Mouse (Mus musculus): ENCODE measurements around the gene Pdcd4.
A peak's percentile ranks its signal among the peaks of the same experiment; 100 is the strongest.
"Not testable (repeated sequence)": the region's sequence is repeated elsewhere in the genome, so short reads cannot be mapped to it uniquely, and the experiment has no call there.

The Pdcd4 gene

GRCm38 (mm10) chr19:53945171-53946042 is 53.4 kb downstream of the Pdcd4 start:
- DNase-seq (ENCODE audit: low spot score), result peak; percentile 74

GRCm38 (mm10) chr19:53957513-53957912 is 65.5 kb downstream of the Pdcd4 start:
- DNase-seq (ENCODE audit: low spot score), result no peak

GRCm38 (mm10) chr19:53962511-53962910 is 70.5 kb downstream of the Pdcd4 start:
- DNase-seq (ENCODE audit: low spot score), result no peak

- not testable (repeated sequence) for DNase-seq (ENCODE audit: low spot score)
Observed at GRCm38 (mm10) chr19:53964347-53964746, 72.3 kb downstream of the Pdcd4 start.

GRCm38 (mm10) chr19:53964910-53965633 is 73.0 kb downstream of the Pdcd4 start:
- DNase-seq (ENCODE audit: low spot score), result no peak

GRCm38 (mm10) chr19:53969226-53969625 is 77.2 kb downstream of the Pdcd4 start:
- no peak for DNase-seq (ENCODE audit: low spot score)

- no peak for DNase-seq (ENCODE audit: low spot score)
Observed at GRCm38 (mm10) chr19:53971938-53972337, 79.9 kb downstream of the Pdcd4 start.

- DNase-seq (ENCODE audit: low spot score), result no peak
Observed at GRCm38 (mm10) chr19:53973656-53974055, 81.6 kb downstream of the Pdcd4 start.

All from testis, postnatal 14 days (tissue).